Mouse (Mus musculus): ENCODE data around the gene Nudt6. TPM values are rescaled to one million over a fixed set of nuclear protein-coding genes. Genes with fewer than 3 reads are reported as not detected.
A peak's percentile ranks its signal among the peaks of the same experiment; 100 is the strongest.

Nudt6 gene
- polyA plus RNA-seq (2015; fragmentation: Nextera tagmentation; extraction: Ambion mirVana): 3.9 and 4.1 TPM in 2 replicates

- peak within 1 kb of the TSS; percentile 96 for H3K4me3 ChIP-seq (ENCODE audit: low read depth, low read length)
- H3K36me3 ChIP-seq (ENCODE audit: control insufficient read depth, insufficient read depth): no peaks in the 10 kb centered on the region
- peak within 1 kb of the TSS; percentile 93 for H3K27ac ChIP-seq (ENCODE audit: low read length)
- ATAC-seq (ENCODE audit: low read depth): peak; percentile 75
- H3K9me3 ChIP-seq (replicated peaks; ENCODE audit: control insufficient read depth, low read length): no peaks in the 10 kb centered on the region
- H3K27me3 ChIP-seq (ENCODE audit: control insufficient read depth, insufficient read depth, low read depth, low read length): no peaks in the 10 kb centered on the region
- WGBS (ENCODE audit: insufficient replicate concordance): under 1% methylated on average over 50 of the region's 50 CpGs
- H3K9ac ChIP-seq (ENCODE audit: low read depth, low read length): peak within 1 kb of the TSS; percentile 84
- H3K4me2 ChIP-seq (ENCODE audit: low read depth, low read length): peak within 1 kb of the TSS; percentile 90
- H3K4me1 ChIP-seq (ENCODE audit: control insufficient read depth, low read depth, low read length): peaks cover 14% of the 10 kb centered on the region
Observed at GRCm38 (mm10) chr3:37420072-37420471, at the start of gene Nudt6. Gene Nudt6, minus strand, starts transcription at chr3:37420211.

- Histone ChIP-seq H3K9ac (ENCODE audit: low read depth, low read length) (no peak overlapping the region), H3K27ac (ENCODE audit: low read length) (no peak overlapping the region), H3K4me3 (ENCODE audit: low read depth, low read length) (no peak overlapping the region), H3K9me3 (replicated peaks; ENCODE audit: control insufficient read depth, low read length) (no peaks in the 10 kb centered on the region), H3K27me3 (ENCODE audit: control insufficient read depth, insufficient read depth, low read depth, low read length) (no peaks in the 10 kb centered on the region), H3K36me3 (ENCODE audit: control insufficient read depth, insufficient read depth) (no peaks in the 10 kb centered on the region; the same call in 1 of the 2 replicates), H3K4me2 (ENCODE audit: low read depth, low read length) (no peak overlapping the region), H3K4me1 (ENCODE audit: control insufficient read depth, low read depth, low read length) (peaks cover 4% of the 10 kb centered on the region; the same call in 1 of the 2 replicates)
- 35% methylated on average over 4 of the region's 4 CpGs for WGBS (ENCODE audit: insufficient replicate concordance)
- ATAC-seq (ENCODE audit: low read depth): peak; percentile 62; the same call in 1 of the 2 replicates
Observed at GRCm38 (mm10) chr3:37469353-37469752, 49.3 kb upstream of the Nudt6 start.

- no peak for ATAC-seq (ENCODE audit: low read depth)
- 73% methylated on average over 2 of the region's 2 CpGs for WGBS (ENCODE audit: insufficient replicate concordance)
Observed at GRCm38 (mm10) chr3:37468170-37468569, 48.2 kb upstream of the Nudt6 start.

GRCm38 (mm10) chr3:37455992-37456391, 36.0 kb upstream of the Nudt6 start:
- no peaks in the 10 kb centered on the region for H3K36me3 ChIP-seq (ENCODE audit: control insufficient read depth, insufficient read depth)
- H3K4me3 ChIP-seq (ENCODE audit: low read depth, low read length): no peak overlapping the region
- no peak overlapping the region for H3K4me2 ChIP-seq (ENCODE audit: low read depth, low read length)
- no peaks in the 10 kb centered on the region for H3K27me3 ChIP-seq (ENCODE audit: control insufficient read depth, insufficient read depth, low read depth, low read length)
- H3K9me3 ChIP-seq (replicated peaks; ENCODE audit: control insufficient read depth, low read length): no peaks in the 10 kb centered on the region
- H3K27ac ChIP-seq (ENCODE audit: low read length): no peak overlapping the region
- no peaks in the 10 kb centered on the region for H3K4me1 ChIP-seq (ENCODE audit: control insufficient read depth, low read depth, low read length)
- ATAC-seq (ENCODE audit: low read depth): no peak
- WGBS (ENCODE audit: insufficient replicate concordance): 59% methylated on average over 1 of the region's 1 CpGs
- no peak overlapping the region for H3K9ac ChIP-seq (ENCODE audit: low read depth, low read length)

More at GRCm38 (mm10) chr3:37468170-37468569, 48.2 kb upstream of the Nudt6 start:
- Histone ChIP-seq H3K9ac (ENCODE audit: low read depth, low read length) (no peak overlapping the region), H3K4me1 (ENCODE audit: control insufficient read depth, low read depth, low read length) (peaks cover 4% of the 10 kb centered on the region; the same call in 1 of the 2 replicates), H3K9me3 (replicated peaks; ENCODE audit: control insufficient read depth, low read length) (no peaks in the 10 kb centered on the region), H3K36me3 (ENCODE audit: control insufficient read depth, insufficient read depth) (no peaks in the 10 kb centered on the region; the same call in 1 of the 2 replicates), H3K27ac (ENCODE audit: low read length) (no peak overlapping the region), H3K4me2 (ENCODE audit: low read depth, low read length) (no peak overlapping the region), H3K27me3 (ENCODE audit: control insufficient read depth, insufficient read depth, low read depth, low read length) (no peaks in the 10 kb centered on the region), H3K4me3 (ENCODE audit: low read depth, low read length) (no peak overlapping the region)

- no peaks in the 10 kb centered on the region for H3K27me3 ChIP-seq (ENCODE audit: control insufficient read depth, insufficient read depth, low read depth, low read length)
- H3K9me3 ChIP-seq (replicated peaks; ENCODE audit: control insufficient read depth, low read length): no peaks in the 10 kb centered on the region
- H3K4me3 ChIP-seq (ENCODE audit: low read depth, low read length): no peak overlapping the region
- no peak overlapping the region for H3K27ac ChIP-seq (ENCODE audit: low read length)
- H3K9ac ChIP-seq (ENCODE audit: low read depth, low read length): no peak overlapping the region
- H3K4me1 ChIP-seq (ENCODE audit: control insufficient read depth, low read depth, low read length): no peaks in the 10 kb centered on the region
- 68% methylated on average over 2 of the region's 2 CpGs for WGBS (ENCODE audit: insufficient replicate concordance)
- no peak for ATAC-seq (ENCODE audit: low read depth)
- H3K4me2 ChIP-seq (ENCODE audit: low read depth, low read length): no peak overlapping the region
- H3K36me3 ChIP-seq (ENCODE audit: control insufficient read depth, insufficient read depth): peaks cover 7% of the 10 kb centered on the region
Observed at GRCm38 (mm10) chr3:37443409-37443808, 23.4 kb upstream of the Nudt6 start.

GRCm38 (mm10) chr3:37439770-37440169, 19.8 kb upstream of the Nudt6 start:
- no peak for ATAC-seq (ENCODE audit: low read depth)
- no peaks in the 10 kb centered on the region for H3K27me3 ChIP-seq (ENCODE audit: control insufficient read depth, insufficient read depth, low read depth, low read length)
- no peak overlapping the region for H3K4me2 ChIP-seq (ENCODE audit: low read depth, low read length)
- no peak overlapping the region for H3K9ac ChIP-seq (ENCODE audit: low read depth, low read length)
- H3K4me1 ChIP-seq (ENCODE audit: control insufficient read depth, low read depth, low read length): no peaks in the 10 kb centered on the region
- 86% methylated on average over 1 of the region's 1 CpGs for WGBS (ENCODE audit: insufficient replicate concordance)
- no peak overlapping the region for H3K4me3 ChIP-seq (ENCODE audit: low read depth, low read length)
- H3K9me3 ChIP-seq (replicated peaks; ENCODE audit: control insufficient read depth, low read length): no peaks in the 10 kb centered on the region
- no peak overlapping the region for H3K27ac ChIP-seq (ENCODE audit: low read length)
- H3K36me3 ChIP-seq (ENCODE audit: control insufficient read depth, insufficient read depth): peaks cover 7% of the 10 kb centered on the region

- Histone ChIP-seq H3K4me1 (ENCODE audit: control insufficient read depth, low read depth, low read length) (no peaks in the 10 kb centered on the region), H3K9ac (ENCODE audit: low read depth, low read length) (no peak overlapping the region), H3K27ac (ENCODE audit: low read length) (no peak overlapping the region), H3K4me3 (ENCODE audit: low read depth, low read length) (no peak overlapping the region), H3K27me3 (ENCODE audit: control insufficient read depth, insufficient read depth, low read depth, low read length) (no peaks in the 10 kb centered on the region), H3K4me2 (ENCODE audit: low read depth, low read length) (no peak overlapping the region), H3K36me3 (ENCODE audit: control insufficient read depth, insufficient read depth) (peaks cover 7% of the 10 kb centered on the region), H3K9me3 (replicated peaks; ENCODE audit: control insufficient read depth, low read length) (no peaks in the 10 kb centered on the region)
- ATAC-seq (ENCODE audit: low read depth): no peak
Observed at GRCm38 (mm10) chr3:37430359-37430758, 10.3 kb upstream of the Nudt6 start.

- 89% methylated on average over 3 of the region's 3 CpGs for WGBS (ENCODE audit: insufficient replicate concordance)
- Histone ChIP-seq H3K4me2 (ENCODE audit: low read depth, low read length) (no peak overlapping the region), H3K36me3 (ENCODE audit: control insufficient read depth, insufficient read depth) (peaks cover 3% of the 10 kb centered on the region; the same call in 1 of the 2 replicates)
Observed at GRCm38 (mm10) chr3:37426069-37426468, 6.1 kb upstream of the Nudt6 start.

GRCm38 (mm10) chr3:37421179-37421578, 1.2 kb upstream of the Nudt6 start:
- Histone ChIP-seq H3K4me3 (ENCODE audit: low read depth, low read length) (peak overlapping the region; percentile 96), H3K9ac (ENCODE audit: low read depth, low read length) (peak overlapping the region; percentile 84), H3K4me2 (ENCODE audit: low read depth, low read length) (peak overlapping the region; percentile 90), H3K27me3 (ENCODE audit: control insufficient read depth, insufficient read depth, low read depth, low read length) (no peaks in the 10 kb centered on the region), H3K36me3 (ENCODE audit: control insufficient read depth, insufficient read depth) (peaks cover 3% of the 10 kb centered on the region; the same call in 1 of the 2 replicates), H3K27ac (ENCODE audit: low read length) (peak overlapping the region; percentile 92), H3K4me1 (ENCODE audit: control insufficient read depth, low read depth, low read length) (peaks cover 14% of the 10 kb centered on the region), H3K9me3 (replicated peaks; ENCODE audit: control insufficient read depth, low read length) (no peaks in the 10 kb centered on the region)
- WGBS (ENCODE audit: insufficient replicate concordance): 4% methylated on average over 3 of the region's 3 CpGs
- no peak for ATAC-seq (ENCODE audit: low read depth)

More at GRCm38 (mm10) chr3:37426069-37426468, 6.1 kb upstream of the Nudt6 start:
- Histone ChIP-seq H3K9ac (ENCODE audit: low read depth, low read length) (no peak overlapping the region), H3K27me3 (ENCODE audit: control insufficient read depth, insufficient read depth, low read depth, low read length) (no peaks in the 10 kb centered on the region), H3K4me3 (ENCODE audit: low read depth, low read length) (no peak overlapping the region), H3K9me3 (replicated peaks; ENCODE audit: control insufficient read depth, low read length) (no peaks in the 10 kb centered on the region), H3K27ac (ENCODE audit: low read length) (no peak overlapping the region), H3K4me1 (ENCODE audit: control insufficient read depth, low read depth, low read length) (peaks cover 6% of the 10 kb centered on the region)
- no peak for ATAC-seq (ENCODE audit: low read depth)

All from liver, embryonic 16.5 days (tissue).